Mouse (Mus musculus) spleen, adult 18-20 months (tissue): ENCODE data around the gene Irak4.

Experiments
- DNase-seq, 2 experiments: peaks; one replicate each; pipeline ENCODE4 v3.0.0; 2022; ENCODE audit warnings: mixed read lengths in 2 of 2

The Irak4 gene

DNA sequence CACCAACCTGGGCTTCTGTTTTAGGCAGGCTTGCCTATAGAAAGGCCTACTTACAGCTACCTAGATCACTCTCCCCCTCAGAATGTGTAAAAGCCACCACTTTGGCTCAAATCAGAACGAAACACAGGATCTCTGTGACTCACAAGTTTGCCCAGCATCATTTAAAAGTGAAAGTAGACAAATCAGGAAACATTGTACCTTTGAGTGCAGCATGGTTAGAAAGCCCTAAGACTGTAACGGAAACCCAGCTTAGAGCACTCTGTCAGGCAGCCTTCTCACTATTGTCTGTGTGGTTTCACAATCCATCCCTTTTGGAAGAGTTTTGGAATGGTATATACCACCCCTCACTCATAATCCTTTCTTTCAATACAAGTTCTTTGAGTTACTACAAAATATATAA, 21.5 kb downstream of the Irak4 start:
- DNase-seq: no peak

GRCm38 (mm10) chr15:94565854-94566253, 22.4 kb downstream of the Irak4 start:
- DNase-seq: no peak

GRCm38 (mm10) chr15:94568496-94569182, 25.2 kb downstream of the Irak4 start:
- DNase-seq: no peak

DNA sequence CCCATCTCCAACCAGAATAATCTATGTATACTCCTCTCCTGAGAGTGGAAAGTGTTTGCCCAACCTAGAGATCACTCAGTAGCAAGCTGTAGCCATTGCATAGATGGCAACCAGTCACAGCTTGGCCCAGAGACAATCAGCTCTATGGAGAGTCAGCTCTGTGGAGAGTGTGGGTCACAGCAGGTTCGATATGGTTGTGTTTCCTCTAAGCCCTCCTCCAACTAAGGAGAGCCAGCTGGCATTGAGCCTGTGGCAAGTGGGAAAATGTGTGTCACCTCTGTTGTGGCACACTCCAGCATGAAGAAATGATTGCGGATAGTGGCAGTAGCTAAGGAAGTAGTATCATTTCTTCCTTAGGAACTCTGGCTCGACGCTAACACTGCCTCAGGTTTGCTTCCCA, 28.1 kb downstream of the Irak4 start:
- DNase-seq: no peak

DNA sequence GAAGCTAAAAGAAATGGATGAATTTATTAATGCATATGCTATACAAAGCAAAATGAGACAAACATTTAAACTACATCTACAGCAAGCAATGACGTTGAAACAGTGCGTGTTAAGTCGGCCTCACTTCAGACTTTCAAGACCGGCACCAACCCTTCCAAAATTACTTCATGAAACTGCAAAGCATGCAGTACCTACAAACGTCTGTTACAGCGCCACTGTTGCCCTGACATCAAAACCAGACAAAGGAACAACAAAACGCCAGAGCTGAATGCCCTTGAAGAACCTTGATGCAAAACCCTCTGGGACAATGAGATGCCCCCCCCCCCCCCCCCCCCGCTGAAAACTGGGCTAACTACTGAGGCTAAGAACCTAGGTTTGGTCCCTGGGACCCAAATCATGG, 29.3 kb downstream of the Irak4 start:
- DNase-seq: no peak

DNA sequence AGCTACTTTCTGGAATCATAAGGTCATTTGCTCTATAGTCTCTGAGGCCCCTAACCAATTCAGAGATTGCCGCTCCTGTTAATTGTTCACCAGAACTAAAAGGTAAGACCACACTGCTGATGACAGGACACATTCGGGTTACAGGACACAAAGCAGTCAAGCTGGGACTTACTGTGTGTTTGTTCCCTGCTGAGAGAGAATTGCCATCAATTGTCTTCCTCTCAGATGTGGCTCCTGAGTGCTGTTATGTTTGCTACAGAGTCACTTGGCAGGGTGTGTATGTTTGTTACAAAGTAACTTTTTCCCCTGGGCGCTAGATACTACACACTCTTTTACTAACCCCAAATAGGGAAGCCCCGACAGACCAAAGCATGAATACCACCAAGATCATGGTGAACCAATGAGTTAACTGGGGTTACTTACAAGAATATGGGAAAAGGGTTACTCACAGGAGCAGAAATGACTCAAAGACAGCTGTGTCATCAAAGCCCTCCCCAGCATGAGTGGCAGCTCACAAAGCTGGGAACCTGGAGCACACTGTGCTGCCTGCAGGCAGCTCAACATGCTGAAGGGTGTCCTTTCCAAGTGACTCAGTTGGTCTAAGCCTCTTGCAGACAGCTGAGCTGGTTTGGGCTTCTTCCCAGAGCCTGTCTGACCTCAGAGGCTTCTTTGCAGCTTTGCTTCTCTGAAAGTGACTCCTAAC, 31.3 kb downstream of the Irak4 start:
- DNase-seq: no peak

GRCm38 (mm10) chr15:94582000-94582593, 38.7 kb downstream of the Irak4 start:
- DNase-seq: no peak

GRCm38 (mm10) chr15:94583153-94583552, 39.7 kb downstream of the Irak4 start:
- DNase-seq: no peak

- DNase-seq: no peak
These were observed 41.3 kb downstream of the Irak4 start for GRCm38 (mm10) chr15:94584738-94585137.

GRCm38 (mm10) chr15:94587826-94588715, 44.6 kb downstream of the Irak4 start:
- DNase-seq: no peak

GRCm38 (mm10) chr15:94589219-94590075, 46.0 kb downstream of the Irak4 start, which contains the start of gene Twf1:
Twf1 (minus strand) TSS chr15:94589889.
- DNase-seq: peak; percentile 97 to 99

- no peak for DNase-seq
These were observed 46.6 kb downstream of the Irak4 start for GRCm38 (mm10) chr15:94590083-94590482.

GRCm38 (mm10) chr15:94591356-94591755, 47.9 kb downstream of the Irak4 start:
- DNase-seq: no peak

GRCm38 (mm10) chr15:94593586-94593985, 50.1 kb downstream of the Irak4 start:
- DNase-seq: no peak

DNA sequence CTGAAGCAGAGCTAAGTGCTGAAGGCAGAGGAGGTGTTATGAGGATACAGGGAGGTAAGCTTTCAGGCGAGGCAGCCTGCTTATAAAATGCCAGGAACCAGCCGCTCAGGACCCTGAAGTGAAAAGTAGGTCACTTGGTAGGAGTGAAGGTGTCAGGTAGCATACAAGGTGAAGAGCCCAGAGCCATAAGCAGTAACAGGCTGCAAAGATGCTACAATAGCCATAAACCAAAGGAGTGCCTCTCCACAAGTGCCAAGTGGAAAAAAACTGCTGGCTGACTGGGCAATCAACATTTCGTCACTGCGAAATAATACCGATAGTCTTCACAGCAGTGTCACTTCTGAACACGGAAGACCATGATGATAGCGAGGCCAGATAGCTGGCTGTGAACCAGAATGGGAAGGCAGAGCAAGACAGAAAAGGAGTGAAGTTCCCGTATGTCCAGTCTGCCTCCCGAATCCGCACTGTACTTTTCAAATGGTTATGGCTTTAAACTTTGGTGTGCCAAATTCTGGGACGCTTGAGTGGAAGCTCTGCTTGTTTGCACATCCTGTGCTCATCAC, 56.8 kb downstream of the Irak4 start:
- DNase-seq: no peak

GRCm38 (mm10) chr15:94601339-94601738, 57.9 kb downstream of the Irak4 start:
- peak in 1 of 2 experiments; percentile 46 for DNase-seq

- no peak for DNase-seq
These were observed 59.0 kb downstream of the Irak4 start for GRCm38 (mm10) chr15:94602441-94602840.

GRCm38 (mm10) chr15:94607768-94608167, 64.3 kb downstream of the Irak4 start:
- DNase-seq: no peak

DNA sequence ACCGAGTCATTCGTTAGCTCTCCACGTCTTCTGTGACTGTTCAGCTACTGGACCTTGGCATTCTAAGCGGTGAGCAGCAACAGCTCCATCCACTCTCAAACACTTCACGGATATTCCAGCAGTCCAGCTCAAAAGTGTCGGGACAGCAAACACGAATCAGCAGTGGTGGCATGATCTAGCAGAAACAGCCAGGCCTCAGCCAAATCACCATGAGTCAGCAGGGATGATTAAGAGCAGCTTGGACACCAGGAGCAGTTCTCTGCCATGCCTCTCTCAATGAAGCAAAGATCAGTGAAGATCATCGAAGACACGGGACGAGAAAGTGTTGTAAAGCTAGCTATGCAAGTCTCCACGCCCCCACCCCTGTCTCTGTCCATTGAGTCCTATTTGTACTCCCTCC, 72.6 kb downstream of the Irak4 start:
- DNase-seq: no peak

GRCm38 (mm10) chr15:94620909-94621308, 77.5 kb downstream of the Irak4 start:
- no peak for DNase-seq

DNA sequence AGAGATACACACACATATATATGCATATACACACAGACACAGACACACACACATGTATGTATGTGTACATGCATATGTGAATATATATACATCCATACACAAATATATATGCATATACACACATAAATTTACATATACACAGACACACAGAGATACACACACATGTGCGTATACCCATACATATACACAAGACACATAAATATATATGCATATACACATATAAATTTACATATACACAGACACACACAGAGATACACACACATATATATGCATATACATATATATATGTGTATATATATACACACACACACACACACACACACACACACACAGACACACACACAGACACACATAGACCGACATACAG, 85.0 kb downstream of the Irak4 start:
- no peak for DNase-seq
